Mouse (Mus musculus) urinary bladder, postnatal 25 days (tissue): Measurements from ENCODE around the gene Kcne4.
A peak's percentile ranks its signal among the peaks of the same experiment; 100 is the strongest.
"Not testable (repeated sequence)": the region's sequence is repeated elsewhere in the genome, so short reads cannot be mapped to it uniquely, and the experiment has no call there.

Experiments
- DNase-seq: peaks from one replicate; pipeline ENCODE4 v3.0.0; 2022; ENCODE audit warnings: low spot score

The Kcne4 gene

DNA sequence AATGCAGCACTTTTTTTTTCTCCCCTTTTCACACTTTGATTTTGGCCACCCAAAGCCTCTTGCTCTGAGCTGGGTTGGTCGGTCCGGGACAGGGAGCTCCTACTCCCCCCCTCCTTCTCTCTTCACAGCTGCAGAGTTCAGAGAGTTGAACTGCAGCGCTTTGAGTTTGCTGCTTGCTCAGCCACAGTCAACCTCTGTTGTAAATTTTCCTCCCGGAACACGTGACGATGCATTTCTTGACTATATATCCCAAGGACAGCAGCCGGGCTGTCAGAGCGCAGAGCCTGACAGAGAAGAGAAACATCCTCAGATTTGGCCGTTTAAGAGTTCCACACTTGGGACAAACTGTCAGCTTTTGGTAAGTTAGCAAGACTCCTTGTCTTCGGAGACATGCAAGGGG lies at the start of gene Kcne4:
Gene Kcne4, plus strand, starts transcription at position 120 of the 400 bp plus-strand sequence.
- no peak for DNase-seq

- DNase-seq = peak; percentile 8
Measured at GRCm38 (mm10) chr1:78781899-78782298, 34.7 kb upstream of the Kcne4 start.

- not testable (repeated sequence) for DNase-seq
Measured at GRCm38 (mm10) chr1:78784936-78785335, 31.6 kb upstream of the Kcne4 start.

DNA sequence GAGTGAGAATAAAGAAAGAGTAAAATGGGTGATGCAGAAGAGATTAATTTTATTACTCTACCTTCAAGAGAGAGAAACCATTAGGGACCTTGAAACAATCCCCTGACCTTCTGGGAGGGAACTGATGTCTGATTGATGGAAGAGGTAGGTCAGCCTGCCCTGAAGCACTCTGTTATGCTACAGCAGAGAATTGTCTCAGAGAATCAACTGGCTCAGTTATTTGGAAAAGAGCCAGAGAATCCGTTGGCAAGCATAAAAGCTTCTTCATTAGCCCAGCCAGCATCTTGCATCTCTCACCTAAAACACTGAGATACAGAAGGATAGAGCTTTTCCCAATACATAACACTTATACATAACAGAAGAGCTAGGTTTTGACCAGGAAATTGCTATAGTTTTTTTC lies 26.8 kb upstream of the Kcne4 start:
- no peak for DNase-seq

DNA sequence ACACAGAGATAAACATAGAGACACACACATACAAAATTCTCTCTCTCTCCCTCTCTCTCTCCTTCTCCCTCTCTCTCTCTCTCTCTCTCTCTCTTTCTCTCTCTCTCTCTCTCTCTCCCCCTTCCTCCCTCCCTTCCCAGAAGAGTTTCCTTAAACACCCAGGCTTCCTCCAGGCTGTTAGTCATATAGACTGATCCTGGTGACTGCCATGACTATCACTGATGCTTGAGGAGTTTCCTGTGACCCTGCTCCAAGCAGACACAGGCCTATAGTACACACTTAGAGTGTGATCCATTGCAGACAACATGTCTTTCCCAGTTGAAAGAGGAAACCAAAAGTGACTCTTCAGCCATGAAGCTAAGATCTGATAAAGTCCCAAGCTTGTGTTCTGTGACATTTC lies 9.1 kb upstream of the Kcne4 start:
- DNase-seq = no peak

- DNase-seq = no peak
Measured at GRCm38 (mm10) chr1:78809819-78810218, 6.7 kb upstream of the Kcne4 start.

DNA sequence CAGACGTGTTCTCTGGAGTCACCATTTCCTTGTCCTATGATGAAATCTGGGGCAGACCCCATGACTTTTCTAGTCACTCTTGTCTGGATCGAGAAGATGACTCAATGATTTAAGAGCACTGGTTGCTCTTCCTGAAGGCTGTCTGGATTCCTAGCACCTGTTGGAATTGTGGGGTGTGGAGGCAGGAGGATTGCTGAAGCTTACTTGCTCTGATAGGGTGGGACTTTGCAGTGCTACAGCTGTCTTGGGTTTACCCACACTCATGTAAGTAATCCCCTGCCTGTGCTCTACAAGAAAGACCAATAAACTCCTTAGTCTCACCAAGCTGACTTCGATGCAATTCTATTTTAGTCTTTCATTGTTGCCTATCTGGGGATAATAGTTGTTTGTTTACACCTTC lies 5.7 kb upstream of the Kcne4 start:
- DNase-seq = no peak

- DNase-seq = no peak
Measured at GRCm38 (mm10) chr1:78811975-78812490, 4.5 kb upstream of the Kcne4 start.

GRCm38 (mm10) chr1:78817756-78818155 lies 1.2 kb downstream of the Kcne4 start:
- DNase-seq = no peak

DNA sequence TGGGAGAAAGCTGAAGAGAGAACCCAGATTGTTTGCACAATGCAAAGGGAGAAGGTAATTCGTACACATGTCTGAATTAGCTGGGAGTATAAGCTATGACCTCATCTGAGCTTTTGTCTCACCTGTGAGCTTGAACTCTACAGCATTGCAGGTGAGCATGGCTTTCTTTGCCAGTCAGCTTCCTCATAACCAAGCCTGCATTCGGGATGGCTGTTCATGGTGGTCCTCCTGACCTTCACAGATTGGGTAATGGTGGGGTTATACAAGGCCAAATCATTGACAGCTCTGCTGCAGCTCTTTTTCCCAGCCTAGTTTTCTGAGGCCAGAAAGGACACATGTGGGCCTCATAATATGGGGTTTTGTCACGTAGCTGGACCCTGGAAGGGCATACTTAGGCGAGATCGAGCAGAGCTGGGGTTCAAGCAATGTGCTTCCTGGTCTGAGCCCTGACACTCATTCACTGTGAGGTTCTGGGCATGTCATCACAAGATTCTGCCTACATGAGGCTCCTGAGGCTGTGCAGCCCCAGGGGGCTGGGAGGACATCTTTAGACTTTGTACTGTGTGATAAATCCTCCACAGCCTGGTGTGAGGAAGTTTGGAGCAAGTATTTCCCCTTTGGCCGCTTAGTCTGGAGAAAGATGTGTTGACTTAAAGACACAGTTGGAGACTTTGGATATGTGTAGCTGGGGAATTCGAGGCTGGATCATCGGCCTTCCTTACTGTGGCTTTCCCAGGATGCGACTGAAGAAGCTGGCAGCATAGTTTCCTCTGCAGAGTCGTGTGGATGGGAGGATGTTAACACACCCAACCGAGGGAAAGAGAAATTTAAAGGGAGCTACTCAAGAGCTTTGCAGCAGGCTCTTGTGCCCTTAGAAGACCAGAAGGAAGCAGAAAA lies 2.3 kb downstream of the Kcne4 start:
- no peak for DNase-seq

DNA sequence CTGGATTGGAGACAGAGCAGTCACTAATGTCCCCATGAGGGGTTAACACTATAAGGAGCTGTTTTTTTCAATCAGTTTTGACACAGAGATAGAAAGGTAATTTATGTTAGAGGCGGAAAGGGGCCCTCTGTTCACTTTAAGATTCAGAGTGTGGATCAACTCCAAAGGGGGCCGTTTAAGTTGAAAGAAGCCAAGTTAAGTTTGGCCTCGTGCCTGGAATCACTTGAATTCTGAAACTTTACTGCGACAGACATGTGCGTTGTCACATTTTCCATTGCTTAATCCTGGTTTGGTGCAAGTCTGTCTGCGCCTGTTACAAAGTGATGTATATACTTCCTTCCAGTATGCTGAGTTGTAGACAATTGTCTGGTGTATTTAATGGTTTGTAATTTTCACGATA lies 3.0 kb downstream of the Kcne4 start:
- no peak for DNase-seq

- no peak for DNase-seq
Measured at GRCm38 (mm10) chr1:78820176-78820575, 3.6 kb downstream of the Kcne4 start.

GRCm38 (mm10) chr1:78821111-78821510 lies 4.6 kb downstream of the Kcne4 start:
- no peak for DNase-seq

DNA sequence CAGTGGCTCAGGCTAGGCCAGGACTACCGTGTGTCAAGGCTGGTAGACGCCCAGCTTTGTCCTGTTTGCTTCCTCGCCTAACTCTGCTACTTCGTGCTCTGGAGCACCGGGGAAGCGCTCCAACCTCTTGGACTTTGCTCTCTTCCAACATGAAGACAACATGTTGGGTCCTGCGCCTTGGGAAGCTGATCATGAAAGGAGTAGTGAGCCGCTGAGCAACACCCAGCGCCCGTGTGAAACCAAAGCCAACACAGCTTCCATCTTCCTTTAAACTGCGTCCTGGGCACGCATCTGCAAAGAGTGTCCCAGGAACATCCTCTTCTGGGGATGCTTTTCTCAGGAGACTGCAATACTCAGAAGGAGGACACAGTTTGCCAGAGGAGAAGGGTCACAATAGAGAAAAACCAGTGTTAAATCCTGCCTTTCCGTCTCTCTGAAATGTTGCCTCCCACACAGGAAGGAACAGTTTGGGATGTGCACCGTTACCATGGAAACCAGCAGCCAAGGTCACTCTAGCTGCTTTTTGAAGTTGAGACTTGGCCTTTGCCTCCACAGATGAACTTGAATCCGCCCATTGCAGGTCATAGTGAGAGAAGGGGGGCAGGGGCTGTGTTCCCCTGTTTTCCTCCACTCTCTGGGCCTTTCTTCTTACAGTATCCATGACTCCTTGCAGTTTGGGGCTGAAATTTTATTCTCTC lies 5.3 kb downstream of the Kcne4 start:
- DNase-seq = no peak

- DNase-seq = no peak
Measured at GRCm38 (mm10) chr1:78825246-78825645, 8.7 kb downstream of the Kcne4 start.

- no peak for DNase-seq
Measured at GRCm38 (mm10) chr1:78838468-78838867, 21.9 kb downstream of the Kcne4 start.

- no peak for DNase-seq
Measured at GRCm38 (mm10) chr1:78840769-78841168, 24.2 kb downstream of the Kcne4 start.

GRCm38 (mm10) chr1:78845661-78846060 lies 29.1 kb downstream of the Kcne4 start:
- no peak for DNase-seq

DNA sequence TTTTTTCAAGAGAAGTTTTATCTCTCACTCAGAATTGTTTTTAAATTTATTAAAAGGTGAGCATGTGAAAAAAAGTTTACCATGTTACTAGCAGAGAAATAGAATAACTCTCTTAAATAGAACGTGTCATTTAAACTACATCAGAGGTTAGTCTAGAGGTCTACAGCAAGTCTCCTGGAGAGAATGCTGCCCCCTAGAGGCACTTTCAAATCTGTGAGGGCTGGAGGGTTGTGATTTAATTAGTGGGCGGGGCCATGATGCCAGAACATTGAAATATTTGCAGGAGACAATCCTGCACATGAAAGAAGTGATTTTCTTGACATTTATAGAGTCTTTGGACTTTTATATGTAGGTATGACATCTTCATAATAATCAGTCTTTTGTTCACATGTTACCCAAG lies 29.9 kb downstream of the Kcne4 start:
- DNase-seq = no peak

- no peak for DNase-seq
Measured at GRCm38 (mm10) chr1:78852408-78853093, 36.0 kb downstream of the Kcne4 start.

DNA sequence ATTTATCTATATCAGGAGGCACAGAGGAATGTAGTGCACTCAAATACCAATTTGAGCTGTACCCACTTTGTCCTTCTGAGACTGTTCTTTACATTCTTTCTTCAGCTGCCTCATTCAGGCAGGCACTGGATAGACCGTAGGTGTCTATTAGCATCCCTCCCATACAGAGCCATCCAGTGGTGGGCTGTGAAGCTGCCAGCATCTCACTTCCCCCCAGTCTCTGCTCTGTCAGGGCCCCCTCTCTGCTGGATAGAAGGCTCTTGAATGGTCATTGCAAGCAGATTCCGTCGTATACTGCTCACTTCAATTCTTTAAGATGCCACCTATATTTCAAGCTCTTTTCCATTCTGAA lies 36.5 kb downstream of the Kcne4 start:
- no peak for DNase-seq

GRCm38 (mm10) chr1:78854306-78854705 lies 37.7 kb downstream of the Kcne4 start:
- no peak for DNase-seq

GRCm38 (mm10) chr1:78859573-78859972 lies 43.0 kb downstream of the Kcne4 start:
- DNase-seq = no peak
